11 mouse cellular contexts compared by ENCODE assay signal in genomic region chr2:178246767-178247166, GRCm38 (mm10).
DNase-seq lines count a peak whose midpoint lies in the region; ATAC-seq and TF ChIP-seq lines count a peak whose summit lies in the region.
"Had no signal": no experiment of that assay in that cellular context is flagged by ENCODE, and none has a peak within 500 bp of the region (broad histone marks: within the 10 kb centered on the region; RNA-seq: fewer than 3 reads in every experiment).

No protein-coding gene starts in this region.

- no peak overlapping the region for H3K4me3 ChIP-seq in lung, embryonic 14.5 days (ENCODE audit: low read depth, low read length)
- no peak overlapping the region for H3K4me3 ChIP-seq in embryonic facial prominence, embryonic 10.5 days
- H3K4me3 ChIP-seq in forebrain, embryonic 11.5 days (ENCODE audit: low read depth, low read length): no peak overlapping the region
- H3K4me3 ChIP-seq: midbrain, embryonic 12.5 days had no signal

- 0 out of 2 replicates have a peak, but pooled peaks have one; percentile 15 for TF ChIP-seq CTCF in lung, embryonic 14.5 days (IDR thresholded peaks at IDR 0.05; ENCODE audit: low read depth)

- no peaks in the 10 kb centered on the region for H3K4me1 ChIP-seq in lung, embryonic 14.5 days (ENCODE audit: insufficient read depth)
- H3K4me1 ChIP-seq in embryonic facial prominence, embryonic 10.5 days: peaks cover 14% of the 10 kb centered on the region
- no peaks in the 10 kb centered on the region for H3K4me1 ChIP-seq in forebrain, embryonic 11.5 days (replicated peaks; ENCODE audit: control insufficient read depth, insufficient read depth, low read length)
- H3K4me1 ChIP-seq: midbrain, embryonic 12.5 days had no signal

- intact Hi-C loops in heart, postnatal 25 days (cut with DNase I): loop anchor here (5.0 kb wide), 1 partner anchor 109 kb away; no protein-coding TSS in a partner anchor

- no peaks in the 10 kb centered on the region for H3K36me3 ChIP-seq in lung, embryonic 14.5 days (ENCODE audit: insufficient read depth)
- no peaks in the 10 kb centered on the region for H3K36me3 ChIP-seq in embryonic facial prominence, embryonic 10.5 days (replicated peaks)
- H3K36me3 ChIP-seq in forebrain, embryonic 11.5 days (ENCODE audit: control insufficient read depth, insufficient read depth, low read length): no peaks in the 10 kb centered on the region
- H3K36me3 ChIP-seq: G1E; midbrain, embryonic 12.5 days had no signal

- H3K4me2 ChIP-seq in lung, embryonic 14.5 days: no peak overlapping the region
- no peak overlapping the region for H3K4me2 ChIP-seq in forebrain, embryonic 11.5 days (ENCODE audit: low read depth, low read length, severe bottlenecking)
- H3K4me2 ChIP-seq: midbrain, embryonic 12.5 days had no signal

- 53% methylated on average over 4 of the region's 4 CpGs for WGBS in lung, embryonic 14.5 days
- WGBS in embryonic facial prominence, embryonic 10.5 days: 48% methylated on average over 4 of the region's 4 CpGs
- WGBS in forebrain, embryonic 11.5 days: 50% methylated on average over 4 of the region's 4 CpGs

- no peak overlapping the region for H3K9ac ChIP-seq in lung, embryonic 14.5 days
- no peak overlapping the region for H3K9ac ChIP-seq in forebrain, embryonic 11.5 days (ENCODE audit: low read length)
- H3K9ac ChIP-seq: midbrain, embryonic 12.5 days had no signal

- peak; percentile 15 to 34 for DNase-seq in heart, adult 18-20 months
- no peak for DNase-seq in heart, postnatal 25 days (ENCODE audit: low spot score)
- no peak for DNase-seq in lung, embryonic 14.5 days
- no peak for DNase-seq in lung, postnatal 14 days
- peak; percentile 8 for DNase-seq in NIH3T3 (ENCODE audit: low read depth)
- no peak for DNase-seq in embryonic facial prominence, embryonic 10.5 days (ENCODE audit: low spot score)
- no peak for DNase-seq in forebrain, embryonic 11.5 days (ENCODE audit: low spot score)
- DNase-seq: thymus, adult 18-20 months had no signal

- H3K9me3 ChIP-seq in lung, embryonic 14.5 days (ENCODE audit: low read depth, low read length): no peaks in the 10 kb centered on the region
- H3K9me3 ChIP-seq in embryonic facial prominence, embryonic 10.5 days: no peaks in the 10 kb centered on the region
- no peaks in the 10 kb centered on the region for H3K9me3 ChIP-seq in forebrain, embryonic 11.5 days (ENCODE audit: control insufficient read depth, low read length)
- H3K9me3 ChIP-seq: midbrain, embryonic 12.5 days had no signal

- H3K27me3 ChIP-seq in lung, embryonic 14.5 days (ENCODE audit: insufficient read depth, low read length): no peaks in the 10 kb centered on the region
- peaks cover 5% of the 10 kb centered on the region for H3K27me3 ChIP-seq in embryonic facial prominence, embryonic 10.5 days (replicated peaks; ENCODE audit: low read depth, poor library complexity, severe bottlenecking)
- H3K27me3 ChIP-seq in forebrain, embryonic 11.5 days (ENCODE audit: control insufficient read depth, insufficient read depth, low read length): no peaks in the 10 kb centered on the region
- H3K27me3 ChIP-seq: midbrain, embryonic 12.5 days had no signal

- ATAC-seq in lung, embryonic 14.5 days (ENCODE audit: insufficient read depth): peak; percentile 31; the same call in 1 of the 2 replicates
- ATAC-seq in megakaryocyte, adult 5-6 weeks (ENCODE audit: poor library complexity, severe bottlenecking): peak; percentile 22; the same call in 1 of the 2 replicates
- no peak; the same call in 1 of the 2 replicates for ATAC-seq in forebrain, embryonic 11.5 days (replicated peaks; ENCODE audit: low FRiP score)

- H3K27ac ChIP-seq in lung, embryonic 14.5 days (ENCODE audit: low read depth): no peak overlapping the region
- no peak overlapping the region for H3K27ac ChIP-seq in embryonic facial prominence, embryonic 10.5 days (replicated peaks)
- H3K27ac ChIP-seq in forebrain, embryonic 11.5 days (ENCODE audit: low read depth, low read length): no peak overlapping the region
- H3K27ac ChIP-seq: midbrain, embryonic 12.5 days had no signal

Comparison
In these comparisons a context has a peak if more than half of its experiments do, and no peak if none do; other contexts are left out.
1. DNase-seq: peak in heart, adult 18-20 months (2 of 2) and NIH3T3 (single experiment); none in heart, postnatal 25 days (single experiment), lung, embryonic 14.5 days (single experiment), lung, postnatal 14 days (single experiment), embryonic facial prominence, embryonic 10.5 days (single experiment) and forebrain, embryonic 11.5 days (single experiment).